Mouse (Mus musculus): ENCODE data around the gene Epb41l1. TPM values are rescaled to one million over a fixed set of nuclear protein-coding genes. Genes with fewer than 3 reads are reported as not detected.
"Not testable (repeated sequence)": the region's sequence is repeated elsewhere in the genome, so short reads cannot be mapped to it uniquely, and the experiment has no call there.

The Epb41l1 gene
- polyA plus RNA-seq (2012; ENCODE audit: insufficient read depth, low replicate concordance) = 7.0 TPM in 1 of 2 replicates, not detected in the other

DNA sequence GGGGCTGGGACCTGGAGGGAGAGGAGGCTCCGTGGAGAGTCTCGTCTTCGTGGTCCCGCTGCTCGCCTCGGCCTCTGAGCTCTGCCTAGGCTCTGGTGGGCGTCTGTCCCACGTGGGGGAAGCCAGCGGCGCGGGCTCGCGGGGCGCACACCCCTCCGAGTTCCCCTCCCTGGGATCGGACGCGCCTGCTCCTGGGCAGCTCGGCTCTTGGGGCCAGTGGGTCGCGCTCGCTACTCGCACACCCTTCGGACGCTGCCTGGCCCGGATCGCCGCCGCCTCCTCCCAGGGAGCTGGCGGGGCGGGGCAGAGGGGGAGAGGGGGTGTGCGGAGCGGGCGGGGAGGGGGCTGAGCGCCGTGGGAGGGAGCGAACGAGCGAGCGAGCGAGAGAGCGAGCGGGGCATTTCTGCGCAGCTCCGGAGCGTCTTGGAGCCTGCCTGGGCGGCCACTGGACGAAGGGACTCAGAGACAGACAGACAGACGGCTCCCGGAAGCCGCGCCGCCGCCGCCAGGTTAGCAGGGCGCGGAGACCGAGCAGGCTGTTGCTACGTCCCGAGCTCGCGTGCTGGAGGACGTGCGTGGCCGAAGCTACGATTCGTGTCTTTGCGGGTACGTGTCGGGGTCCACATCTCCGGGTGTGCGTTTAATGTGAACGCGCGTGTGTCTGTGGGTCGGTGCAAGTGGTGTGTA is at the start of gene Epb41l1:
Gene Epb41l1 (plus strand): TSS at position 216 of the 687 bp plus-strand sequence.
- H3K4me3 ChIP-seq (replicated peaks) = peak within 1 kb of the TSS; percentile 93
- H3K4me1 ChIP-seq = peaks cover 32% of the 10 kb centered on the region
- no peaks in the 10 kb centered on the region for H3K36me3 ChIP-seq (replicated peaks; ENCODE audit: low read length)
- TF ChIP-seq GATA1 (IDR thresholded peaks at IDR 0.05; ENCODE audit: borderline replicate concordance, low read length) (no peak), FLI1 (IDR thresholded peaks at IDR 0.05; ENCODE audit: low read length) (no peak)
- peaks cover 96% of the 10 kb centered on the region for H3K27me3 ChIP-seq (replicated peaks)
- peaks cover 11% of the 10 kb centered on the region for H3K9me3 ChIP-seq

DNA sequence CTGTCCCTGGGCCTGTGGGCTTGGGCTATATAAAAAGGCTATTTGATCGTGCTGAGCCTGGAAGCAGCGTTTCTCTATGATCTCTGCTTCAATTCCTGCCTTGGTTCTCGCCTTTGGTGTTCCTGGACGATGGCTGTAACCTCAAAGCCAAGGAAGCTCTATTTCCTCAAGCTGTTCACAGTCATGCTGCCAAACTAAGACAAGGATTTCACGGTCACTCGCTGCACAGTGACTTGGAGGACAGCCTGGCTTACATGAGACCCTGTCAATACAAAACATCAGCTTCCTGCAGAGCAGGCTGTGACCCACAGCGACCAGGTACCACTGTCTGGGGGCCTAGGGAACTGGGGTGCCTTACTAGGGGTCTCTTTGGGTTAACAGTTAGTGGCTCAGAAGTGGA is 43.8 kb upstream of the Epb41l1 start:
- H3K4me1 ChIP-seq = peaks cover 4% of the 10 kb centered on the region
- H3K36me3 ChIP-seq (replicated peaks; ENCODE audit: low read length) = no peaks in the 10 kb centered on the region
- H3K27me3 ChIP-seq (replicated peaks) = peaks cover 42% of the 10 kb centered on the region
- TF ChIP-seq GATA1 (IDR thresholded peaks at IDR 0.05; ENCODE audit: borderline replicate concordance, low read length) (no peak), FLI1 (IDR thresholded peaks at IDR 0.05; ENCODE audit: low read length) (no peak)
- H3K4me3 ChIP-seq (replicated peaks) = no peak overlapping the region
- H3K9me3 ChIP-seq = no peaks in the 10 kb centered on the region

DNA sequence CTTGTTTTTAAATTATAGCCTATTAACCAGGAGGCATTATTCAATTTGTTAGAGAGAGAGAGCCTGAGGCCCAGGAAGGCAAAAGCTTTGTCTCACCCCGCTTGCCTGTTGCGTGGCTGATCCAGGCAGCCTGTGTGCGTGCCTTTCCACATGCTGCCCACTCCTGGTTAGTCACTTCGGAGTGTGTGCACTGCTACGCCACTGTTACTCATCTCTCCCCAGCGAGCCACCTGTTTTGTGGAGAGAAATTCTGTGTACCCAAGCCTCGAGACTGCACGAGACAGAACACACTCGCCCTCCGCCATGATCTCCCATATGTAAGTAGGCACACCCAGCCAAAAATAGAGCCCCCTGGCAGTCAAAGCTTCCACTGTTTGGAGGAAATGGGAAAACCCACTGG is 40.8 kb upstream of the Epb41l1 start:
- peaks cover 32% of the 10 kb centered on the region for H3K27me3 ChIP-seq (replicated peaks)
- peaks cover 4% of the 10 kb centered on the region for H3K36me3 ChIP-seq (replicated peaks; ENCODE audit: low read length)
- H3K4me1 ChIP-seq = peaks cover 10% of the 10 kb centered on the region
- TF ChIP-seq FLI1 (IDR thresholded peaks at IDR 0.05; ENCODE audit: low read length) = no peak
- no peak for TF ChIP-seq GATA1 (IDR thresholded peaks at IDR 0.05; ENCODE audit: borderline replicate concordance, low read length)
- H3K4me3 ChIP-seq (replicated peaks) = no peak overlapping the region
- H3K9me3 ChIP-seq = peaks cover 7% of the 10 kb centered on the region

DNA sequence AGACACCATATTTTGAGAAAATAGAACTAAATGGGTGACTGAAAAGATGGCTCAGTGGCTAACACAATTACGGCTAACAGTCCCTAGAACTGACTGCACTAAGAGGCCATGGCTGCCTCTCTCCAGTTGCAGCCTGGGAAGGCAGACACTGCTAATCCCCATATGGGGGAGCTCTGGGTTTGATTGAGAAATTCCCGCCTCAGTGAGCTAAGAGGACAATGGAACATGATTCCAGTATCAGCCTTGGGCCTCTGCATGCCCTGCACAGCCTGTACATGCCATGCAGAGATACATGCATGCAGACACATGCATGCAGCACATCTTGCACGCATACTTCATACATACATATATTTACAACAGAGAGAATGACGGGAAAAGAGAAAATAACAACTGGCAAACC is 39.4 kb upstream of the Epb41l1 start:
- Histone ChIP-seq H3K36me3 (replicated peaks; ENCODE audit: low read length) (peaks cover 4% of the 10 kb centered on the region), H3K4me3 (replicated peaks) (no peak overlapping the region), H3K27me3 (replicated peaks) (peaks cover 25% of the 10 kb centered on the region), H3K9me3 (peaks cover 7% of the 10 kb centered on the region), H3K4me1 (peaks cover 18% of the 10 kb centered on the region)
- no peak for TF ChIP-seq GATA1 (IDR thresholded peaks at IDR 0.05; ENCODE audit: borderline replicate concordance, low read length)

DNA sequence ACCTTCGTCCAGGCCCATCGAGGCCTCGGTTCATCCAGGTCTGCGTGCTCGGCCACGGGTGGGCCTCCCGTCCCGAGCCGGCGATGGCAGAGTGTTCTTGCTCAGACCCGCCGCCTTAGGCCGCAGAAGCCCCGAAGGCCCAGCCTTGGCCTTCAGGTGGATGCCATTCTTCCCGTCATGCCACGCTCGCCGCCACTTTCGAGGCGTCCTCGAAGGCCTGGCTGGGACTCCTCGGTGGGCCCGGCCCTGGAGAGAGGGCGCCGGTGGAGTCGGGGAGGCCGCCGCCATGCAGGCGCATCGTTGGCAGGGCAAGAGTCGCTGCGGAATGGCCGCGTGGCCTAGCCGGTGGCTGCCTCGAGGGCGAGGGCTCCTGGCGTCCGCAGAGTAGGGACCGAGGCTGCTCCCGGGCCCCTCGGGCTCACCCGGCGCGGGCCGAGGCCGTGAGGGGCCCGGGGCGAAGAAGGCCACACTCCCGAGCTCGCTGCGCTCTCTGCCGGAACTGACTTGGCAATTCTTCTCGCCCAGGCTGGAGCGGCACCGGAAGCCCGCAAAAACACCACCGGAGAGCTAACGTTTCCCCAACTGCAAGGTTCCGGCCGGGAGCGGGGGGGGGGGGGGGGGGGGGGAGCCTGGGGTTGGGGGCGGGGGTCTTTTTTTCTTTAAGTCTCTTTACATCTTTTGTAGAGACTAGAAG is 28.1 kb upstream of the Epb41l1 start:
- not testable (repeated sequence) for H3K36me3 ChIP-seq (replicated peaks; ENCODE audit: low read length); H3K27me3 ChIP-seq (replicated peaks); H3K9me3 ChIP-seq
- H3K4me1 ChIP-seq = peaks cover 14% of the 10 kb centered on the region
- H3K4me3 ChIP-seq (replicated peaks) = peak overlapping the region; percentile 89

DNA sequence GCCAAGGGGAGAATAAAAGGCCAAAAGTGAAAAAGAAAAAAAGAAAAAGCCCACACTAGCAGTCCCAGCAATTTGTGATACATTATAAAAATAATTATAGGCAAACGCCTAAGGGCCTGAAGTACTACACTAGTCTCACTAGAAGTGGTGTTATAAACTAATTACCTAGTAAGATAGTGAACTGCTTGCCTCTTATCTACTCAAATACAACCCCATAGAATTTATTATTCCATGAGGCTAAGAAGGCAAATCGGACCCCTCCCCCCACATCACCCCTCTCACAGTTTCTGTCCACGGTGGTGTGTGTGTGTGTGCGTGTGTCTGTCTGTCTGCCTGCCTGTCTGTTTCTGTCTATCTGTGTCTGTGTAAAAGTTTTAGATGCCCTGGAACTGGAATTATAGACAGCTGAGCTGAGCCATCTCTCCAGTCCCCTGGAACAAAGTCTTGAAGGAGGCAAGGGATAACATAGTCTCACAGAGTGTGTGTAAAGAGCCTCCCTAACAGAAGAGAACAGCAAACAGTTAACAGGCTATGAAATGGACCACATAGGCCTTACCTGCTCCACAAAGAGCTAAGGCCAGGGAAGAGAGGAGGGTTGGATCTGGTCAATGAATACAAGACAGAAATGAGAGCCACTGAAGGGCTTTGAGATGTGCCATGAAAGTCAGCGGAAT is 27.4 kb upstream of the Epb41l1 start:
- Histone ChIP-seq H3K4me3 (replicated peaks) (peak overlapping the region; percentile 89), H3K4me1 (peaks cover 14% of the 10 kb centered on the region), H3K36me3 (replicated peaks; ENCODE audit: low read length) (no peaks in the 10 kb centered on the region), H3K27me3 (replicated peaks) (peaks cover 6% of the 10 kb centered on the region), H3K9me3 (no peaks in the 10 kb centered on the region)
- TF ChIP-seq GATA1 (IDR thresholded peaks at IDR 0.05; ENCODE audit: borderline replicate concordance, low read length) = no peak
- no peak for TF ChIP-seq FLI1 (IDR thresholded peaks at IDR 0.05; ENCODE audit: low read length)

DNA sequence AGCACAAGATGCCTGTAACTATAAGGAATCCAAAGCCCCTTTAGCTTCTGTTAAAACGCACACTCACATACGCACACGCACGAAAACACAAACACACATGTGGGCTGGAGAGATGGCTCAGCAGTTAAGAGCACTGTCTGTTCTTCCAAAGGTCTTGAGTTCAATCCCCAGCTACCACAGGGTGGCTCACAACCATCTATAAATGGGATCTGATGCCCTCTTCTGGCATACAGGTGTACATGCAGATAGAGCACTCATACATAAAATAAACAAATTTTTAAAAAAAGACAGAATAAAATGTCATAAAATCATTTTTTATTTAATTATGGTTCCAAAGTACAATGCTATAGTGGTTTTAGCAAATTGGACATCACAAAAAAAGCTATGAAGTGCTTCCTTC is 26.4 kb upstream of the Epb41l1 start:
- H3K4me3 ChIP-seq (replicated peaks) = no peak overlapping the region
- peaks cover 8% of the 10 kb centered on the region for H3K27me3 ChIP-seq (replicated peaks)
- H3K4me1 ChIP-seq = peaks cover 14% of the 10 kb centered on the region
- no peak for TF ChIP-seq FLI1 (IDR thresholded peaks at IDR 0.05; ENCODE audit: low read length)
- no peak for TF ChIP-seq GATA1 (IDR thresholded peaks at IDR 0.05; ENCODE audit: borderline replicate concordance, low read length)
- H3K9me3 ChIP-seq = no peaks in the 10 kb centered on the region
- no peaks in the 10 kb centered on the region for H3K36me3 ChIP-seq (replicated peaks; ENCODE audit: low read length)

DNA sequence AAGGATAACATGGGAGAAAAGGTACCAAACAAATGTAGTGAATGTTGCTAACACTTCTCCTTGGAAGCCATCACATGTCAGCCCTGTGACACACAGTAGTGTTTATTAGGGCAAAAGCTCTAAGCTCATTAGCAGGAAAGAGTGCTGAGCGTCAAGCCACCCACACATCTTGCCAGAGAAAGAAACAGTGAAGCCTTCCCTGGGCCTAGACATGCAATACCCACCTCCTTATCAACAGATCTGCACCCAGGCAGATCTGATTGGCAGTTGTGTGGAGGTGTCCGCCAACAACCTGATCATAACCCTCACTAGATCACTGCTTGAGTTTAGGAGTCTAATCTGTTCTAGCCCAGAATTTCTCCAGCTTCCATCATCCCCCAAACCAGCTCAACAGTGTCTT is 24.6 kb upstream of the Epb41l1 start:
- H3K9me3 ChIP-seq = no peaks in the 10 kb centered on the region
- H3K4me3 ChIP-seq (replicated peaks) = no peak overlapping the region
- H3K4me1 ChIP-seq = peaks cover 18% of the 10 kb centered on the region
- peaks cover 17% of the 10 kb centered on the region for H3K27me3 ChIP-seq (replicated peaks)
- H3K36me3 ChIP-seq (replicated peaks; ENCODE audit: low read length) = no peaks in the 10 kb centered on the region
- no peak for TF ChIP-seq GATA1 (IDR thresholded peaks at IDR 0.05; ENCODE audit: borderline replicate concordance, low read length)
- no peak for TF ChIP-seq FLI1 (IDR thresholded peaks at IDR 0.05; ENCODE audit: low read length)

DNA sequence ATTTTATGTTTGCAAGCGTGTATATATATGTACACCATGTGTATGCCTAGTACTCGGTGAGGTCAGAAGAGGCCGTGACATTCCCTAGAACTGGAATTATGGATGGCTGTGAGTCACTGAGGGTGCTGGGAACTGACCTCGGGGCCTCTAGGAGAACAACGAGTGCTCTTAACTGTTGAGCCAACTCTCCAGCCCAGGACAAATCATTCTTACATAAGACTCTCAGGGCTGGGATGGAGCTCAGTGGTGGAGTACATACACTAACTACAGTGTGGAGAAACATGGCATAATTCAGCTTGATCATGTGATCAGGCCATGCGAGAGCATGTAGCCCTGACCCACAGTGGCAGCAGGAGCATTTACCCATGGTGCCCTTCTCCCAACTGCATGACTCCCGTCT is 22.7 kb upstream of the Epb41l1 start:
- H3K36me3 ChIP-seq (replicated peaks; ENCODE audit: low read length) = no peaks in the 10 kb centered on the region
- H3K4me1 ChIP-seq = peaks cover 24% of the 10 kb centered on the region
- no peaks in the 10 kb centered on the region for H3K9me3 ChIP-seq
- H3K27me3 ChIP-seq (replicated peaks) = peaks cover 35% of the 10 kb centered on the region
- TF ChIP-seq GATA1 (IDR thresholded peaks at IDR 0.05; ENCODE audit: borderline replicate concordance, low read length) (no peak), FLI1 (IDR thresholded peaks at IDR 0.05; ENCODE audit: low read length) (no peak)
- H3K4me3 ChIP-seq (replicated peaks) = no peak overlapping the region

DNA sequence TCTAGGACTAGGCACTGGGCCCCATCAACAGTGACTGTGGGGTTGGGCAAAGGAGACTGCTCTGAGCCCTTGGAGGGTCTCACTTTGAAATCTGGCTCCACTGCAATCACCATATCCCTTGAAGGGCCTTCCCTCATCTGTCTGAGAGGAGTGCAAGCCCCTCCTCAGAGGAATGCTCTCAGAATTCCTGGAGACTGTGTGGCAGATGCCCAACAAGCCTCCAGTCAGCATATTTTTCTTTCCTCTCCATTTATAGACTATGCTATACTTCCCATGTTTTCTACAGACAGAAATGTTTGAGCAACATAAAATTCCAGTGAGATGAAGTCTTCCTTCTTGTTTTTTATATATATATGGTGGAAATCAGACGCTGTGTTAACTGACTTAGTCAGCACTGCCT is 21.2 kb upstream of the Epb41l1 start:
- Histone ChIP-seq H3K36me3 (replicated peaks; ENCODE audit: low read length) (no peaks in the 10 kb centered on the region), H3K27me3 (replicated peaks) (peaks cover 44% of the 10 kb centered on the region), H3K4me3 (replicated peaks) (no peak overlapping the region), H3K9me3 (no peaks in the 10 kb centered on the region), H3K4me1 (peaks cover 12% of the 10 kb centered on the region)
- no peak for TF ChIP-seq GATA1 (IDR thresholded peaks at IDR 0.05; ENCODE audit: borderline replicate concordance, low read length)
- no peak for TF ChIP-seq FLI1 (IDR thresholded peaks at IDR 0.05; ENCODE audit: low read length)

Measured in megakaryocyte, embryonic 14.5 days (primary cell).